Mouse (Mus musculus): ENCODE measurements at regions not wholly inside any gene's neighbourhood (a gene's known extent, or its start where the extent isn't known, plus 50 kb on each side); places are given as distances from the start of the nearest gene placed in this dataset.

DNA sequence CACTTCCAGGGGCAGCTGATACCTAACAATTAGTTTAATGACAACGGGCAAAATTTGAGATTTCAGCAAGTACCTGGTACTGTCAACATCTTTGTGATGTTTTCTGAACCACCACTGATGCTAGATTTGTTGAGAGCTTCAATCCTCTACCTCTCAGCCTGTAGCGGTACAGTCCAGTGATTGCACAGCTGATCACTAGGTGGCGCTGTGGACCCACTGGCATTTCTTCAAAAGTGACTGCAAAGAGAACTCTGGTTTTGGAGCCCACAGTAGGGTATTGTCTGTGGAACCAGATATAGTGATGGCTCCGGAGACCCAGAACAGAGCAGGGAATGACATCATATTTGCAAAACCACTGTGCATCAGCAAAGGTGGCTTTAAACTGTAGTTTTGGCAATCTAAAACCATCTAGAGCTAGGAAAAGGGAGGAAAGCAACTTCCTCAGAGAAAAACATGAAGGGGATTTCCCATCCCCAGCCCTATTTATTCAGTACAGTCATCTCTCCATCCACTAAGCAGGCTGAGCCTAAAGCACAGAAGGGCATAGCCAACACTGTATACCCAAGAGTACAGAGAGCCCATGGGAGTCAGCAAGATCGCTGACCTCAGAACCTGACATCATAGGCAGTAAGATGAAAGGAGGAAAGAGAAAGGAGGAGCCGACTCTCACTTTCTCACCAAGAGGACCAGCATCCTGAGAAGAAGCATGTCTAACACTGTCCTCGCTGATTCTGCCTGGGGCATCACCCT is 77.7 kb upstream of the 2210010C04Rik start:
- WGBS: 40% methylated on average over 7 of the region's 7 CpGs
- DNase-seq: peak; percentile 9
- peak; percentile 60 for TF ChIP-seq CTCF (IDR thresholded peaks at IDR 0.05; ENCODE audit: insufficient read depth, low read length)
- no peak for TF ChIP-seq POLR2A (IDR thresholded peaks at IDR 0.05; ENCODE audit: borderline replicate concordance, extremely low read depth, low read depth, low read length)
- Histone ChIP-seq H3K4me1 (ENCODE audit: control insufficient read depth, insufficient read depth, low read length) (no peaks in the 10 kb centered on the region), H3K4me3 (replicated peaks; ENCODE audit: extremely low read depth, low read depth, low read length) (no peak overlapping the region)

DNA sequence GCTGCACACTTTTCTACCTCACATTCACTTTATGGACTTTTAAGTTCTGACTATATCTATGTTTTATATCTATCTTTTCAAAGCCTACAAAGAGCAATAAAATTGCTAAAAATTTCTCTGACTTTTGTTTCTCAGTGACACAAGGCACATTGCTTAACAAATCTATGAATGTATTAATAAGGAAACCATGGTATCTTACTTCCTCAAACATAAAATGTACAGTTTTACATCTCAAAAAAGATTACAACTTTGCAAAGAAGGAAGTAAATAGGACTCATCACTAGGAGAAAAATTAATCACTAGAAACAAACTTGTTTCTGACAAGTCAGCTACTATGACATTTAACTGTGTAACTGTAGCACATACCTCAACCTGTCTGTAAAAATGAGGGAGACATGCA is 76.5 kb upstream of the 2210010C04Rik start:
- TF ChIP-seq POLR2A (IDR thresholded peaks at IDR 0.05; ENCODE audit: borderline replicate concordance, extremely low read depth, low read depth, low read length): no peak
- no peak for TF ChIP-seq CTCF (IDR thresholded peaks at IDR 0.05; ENCODE audit: insufficient read depth, low read length)
- no peak overlapping the region for H3K4me3 ChIP-seq (replicated peaks; ENCODE audit: extremely low read depth, low read depth, low read length)
- DNase-seq: no peak
- H3K4me1 ChIP-seq (ENCODE audit: control insufficient read depth, insufficient read depth, low read length): no peaks in the 10 kb centered on the region

- WGBS: 52% methylated on average over 1 of the region's 1 CpGs
- no peaks in the 10 kb centered on the region for H3K4me1 ChIP-seq (ENCODE audit: control insufficient read depth, insufficient read depth, low read length)
- DNase-seq: no peak
- H3K4me3 ChIP-seq (replicated peaks; ENCODE audit: extremely low read depth, low read depth, low read length): no peak overlapping the region
- no peak for TF ChIP-seq CTCF (IDR thresholded peaks at IDR 0.05; ENCODE audit: insufficient read depth, low read length)
- no peak for TF ChIP-seq POLR2A (IDR thresholded peaks at IDR 0.05; ENCODE audit: borderline replicate concordance, extremely low read depth, low read depth, low read length)
Measured at GRCm38 (mm10) chr6:41108897-41109296, 73.6 kb upstream of the 2210010C04Rik start.

- Histone ChIP-seq H3K4me1 (ENCODE audit: control insufficient read depth, insufficient read depth, low read length) (no peaks in the 10 kb centered on the region), H3K4me3 (replicated peaks; ENCODE audit: extremely low read depth, low read depth, low read length) (no peak overlapping the region)
- no peak for DNase-seq
- TF ChIP-seq POLR2A (IDR thresholded peaks at IDR 0.05; ENCODE audit: borderline replicate concordance, extremely low read depth, low read depth, low read length) (no peak), CTCF (IDR thresholded peaks at IDR 0.05; ENCODE audit: insufficient read depth, low read length) (no peak)
- 60% methylated on average over 6 of the region's 6 CpGs for WGBS
Measured at GRCm38 (mm10) chr6:41103689-41104400, 68.5 kb upstream of the 2210010C04Rik start.

DNA sequence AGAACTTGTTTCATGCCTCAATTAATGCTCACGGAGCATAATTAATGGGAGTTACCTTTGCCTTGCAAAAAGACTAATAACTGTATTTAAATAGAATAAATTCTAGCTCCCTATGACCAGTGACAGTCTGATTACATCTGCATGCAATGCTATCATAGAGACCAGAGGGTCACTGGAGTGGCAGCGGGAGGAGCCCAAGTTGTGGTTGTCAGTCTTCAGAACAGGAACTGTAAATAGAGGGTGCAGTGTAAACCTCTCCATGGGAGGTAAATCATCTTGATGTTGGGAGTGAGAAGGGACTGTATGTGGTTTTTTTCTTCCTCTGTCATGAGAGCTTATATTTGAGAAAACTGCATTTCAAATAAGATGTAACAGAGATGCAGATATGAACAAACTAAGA is 66.7 kb upstream of the 2210010C04Rik start:
- WGBS: 46% methylated on average over 2 of the region's 2 CpGs
- DNase-seq: no peak
- Histone ChIP-seq H3K4me3 (replicated peaks; ENCODE audit: extremely low read depth, low read depth, low read length) (no peak overlapping the region), H3K4me1 (ENCODE audit: control insufficient read depth, insufficient read depth, low read length) (no peaks in the 10 kb centered on the region)
- TF ChIP-seq CTCF (IDR thresholded peaks at IDR 0.05; ENCODE audit: insufficient read depth, low read length): no peak
- no peak for TF ChIP-seq POLR2A (IDR thresholded peaks at IDR 0.05; ENCODE audit: borderline replicate concordance, extremely low read depth, low read depth, low read length)

DNA sequence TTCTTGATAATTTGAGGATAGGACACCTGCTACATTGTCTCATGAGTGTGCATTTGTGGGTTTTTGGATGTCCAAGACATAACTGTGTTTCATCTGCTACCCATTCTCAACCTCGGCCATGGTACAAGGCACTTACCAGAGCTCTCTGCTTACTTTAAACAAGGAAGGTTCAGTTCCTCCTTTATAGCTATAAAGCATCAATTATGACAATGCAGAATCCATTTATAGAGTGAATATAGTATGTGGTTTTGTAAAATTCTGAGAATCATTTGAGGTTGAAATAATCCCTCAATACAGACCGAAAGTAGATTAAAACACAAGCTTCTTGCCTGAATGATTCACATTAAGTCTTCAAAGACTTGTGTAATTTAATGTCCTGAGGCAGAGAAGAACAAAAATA is 64.9 kb upstream of the 2210010C04Rik start:
- Histone ChIP-seq H3K4me1 (ENCODE audit: control insufficient read depth, insufficient read depth, low read length) (no peaks in the 10 kb centered on the region), H3K4me3 (replicated peaks; ENCODE audit: extremely low read depth, low read depth, low read length) (no peak overlapping the region)
- 73% methylated on average over 2 of the region's 2 CpGs for WGBS
- TF ChIP-seq POLR2A (IDR thresholded peaks at IDR 0.05; ENCODE audit: borderline replicate concordance, extremely low read depth, low read depth, low read length): no peak
- TF ChIP-seq CTCF (IDR thresholded peaks at IDR 0.05; ENCODE audit: insufficient read depth, low read length): no peak
- DNase-seq: no peak

GRCm38 (mm10) chr6:41091177-41091829 is 56.0 kb upstream of the 2210010C04Rik start:
- Histone ChIP-seq H3K4me1 (ENCODE audit: control insufficient read depth, insufficient read depth, low read length) (no peaks in the 10 kb centered on the region), H3K4me3 (replicated peaks; ENCODE audit: extremely low read depth, low read depth, low read length) (no peak overlapping the region)
- no peak for DNase-seq
- 32% methylated on average over 4 of the region's 4 CpGs for WGBS
- TF ChIP-seq POLR2A (IDR thresholded peaks at IDR 0.05; ENCODE audit: borderline replicate concordance, extremely low read depth, low read depth, low read length): no peak
- TF ChIP-seq CTCF (IDR thresholded peaks at IDR 0.05; ENCODE audit: insufficient read depth, low read length): no peak

Measured in lung, adult 2 months (tissue).